Mouse (Mus musculus): ENCODE results near the gene Iqcf1.
"Not testable (repeated sequence)": the region's sequence is repeated elsewhere in the genome, so short reads cannot be mapped to it uniquely, and the experiment has no call there.

The Iqcf1 gene

GRCm38 (mm10) chr9:106483606-106484005 lies 16.2 kb upstream of the Iqcf1 start:
- no peak for DNase-seq (ENCODE audit: low spot score)

- no peak for DNase-seq (ENCODE audit: low spot score)
Measured at GRCm38 (mm10) chr9:106485076-106485475, 14.7 kb upstream of the Iqcf1 start.

GRCm38 (mm10) chr9:106487602-106488001 lies 12.2 kb upstream of the Iqcf1 start:
- DNase-seq (ENCODE audit: low spot score) = not testable (repeated sequence)

- DNase-seq (ENCODE audit: low spot score) = no peak
Measured at GRCm38 (mm10) chr9:106501846-106502245, 2.1 kb downstream of the Iqcf1 start.

- no peak for DNase-seq (ENCODE audit: low spot score)
Measured at GRCm38 (mm10) chr9:106504246-106504645, 4.5 kb downstream of the Iqcf1 start.

- DNase-seq (ENCODE audit: low spot score) = no peak
Measured at GRCm38 (mm10) chr9:106509356-106509755, 9.6 kb downstream of the Iqcf1 start.

GRCm38 (mm10) chr9:106512729-106513450 lies 13.1 kb downstream of the Iqcf1 start:
- no peak for DNase-seq (ENCODE audit: low spot score)

- no peak for DNase-seq (ENCODE audit: low spot score)
Measured at GRCm38 (mm10) chr9:106513566-106513965, 13.8 kb downstream of the Iqcf1 start.

GRCm38 (mm10) chr9:106514273-106514672 lies 14.5 kb downstream of the Iqcf1 start, which contains the start of gene Iqcf5:
Gene Iqcf5, plus strand, starts transcription at chr9:106514573.
- DNase-seq (ENCODE audit: low spot score) = no peak

GRCm38 (mm10) chr9:106519433-106519832 lies 19.7 kb downstream of the Iqcf1 start:
- DNase-seq (ENCODE audit: low spot score) = no peak

- DNase-seq (ENCODE audit: low spot score) = no peak
Measured at GRCm38 (mm10) chr9:106519909-106520308, 20.1 kb downstream of the Iqcf1 start.

- peak; percentile 58 for DNase-seq (ENCODE audit: low spot score)
Measured at GRCm38 (mm10) chr9:106531833-106532232, 32.1 kb downstream of the Iqcf1 start.

GRCm38 (mm10) chr9:106534296-106534695 lies 34.5 kb downstream of the Iqcf1 start:
- no peak for DNase-seq (ENCODE audit: low spot score)

- no peak for DNase-seq (ENCODE audit: low spot score)
Measured at GRCm38 (mm10) chr9:106534975-106535374, 35.2 kb downstream of the Iqcf1 start.
